Mouse (Mus musculus): ENCODE measurements at regions not wholly inside any gene's neighbourhood (a gene's known extent, or its start where the extent isn't known, plus 50 kb on each side); places are given as distances from the start of the nearest gene placed in this dataset.

- no peak for DNase-seq (ENCODE audit: low spot score)
These were observed 54.1 kb upstream of the Adamts2 start for GRCm38 (mm10) chr11:50547776-50548175.

GRCm38 (mm10) chr11:50546456-50547144 lies 55.3 kb upstream of the Adamts2 start:
- no peak for DNase-seq (ENCODE audit: low spot score)

GRCm38 (mm10) chr11:50545421-50545820 lies 56.5 kb upstream of the Adamts2 start:
- DNase-seq (ENCODE audit: low spot score), result no peak

- DNase-seq (ENCODE audit: low spot score), result peak; percentile 80
These were observed 61.7 kb upstream of the Adamts2 start for GRCm38 (mm10) chr11:50540136-50540535.

GRCm38 (mm10) chr11:50534266-50534665 lies 67.6 kb upstream of the Adamts2 start:
- no peak for DNase-seq (ENCODE audit: low spot score)

- DNase-seq (ENCODE audit: low spot score), result no peak
These were observed 74.0 kb upstream of the Adamts2 start for GRCm38 (mm10) chr11:50527923-50528322.

GRCm38 (mm10) chr11:50520162-50520561 lies 81.7 kb upstream of the Adamts2 start:
- no peak for DNase-seq (ENCODE audit: low spot score)

- DNase-seq (ENCODE audit: low spot score), result no peak
These were observed 77.0 kb upstream of the Rufy1 start for GRCm38 (mm10) chr11:50507882-50508281.

- DNase-seq (ENCODE audit: low spot score), result no peak
These were observed 76.5 kb upstream of the Rufy1 start for GRCm38 (mm10) chr11:50507498-50507824.

GRCm38 (mm10) chr11:50506820-50507497 lies 76.0 kb upstream of the Rufy1 start:
- no peak for DNase-seq (ENCODE audit: low spot score)

GRCm38 (mm10) chr11:50501352-50501751 lies 70.4 kb upstream of the Rufy1 start:
- DNase-seq (ENCODE audit: low spot score), result no peak

- no peak for DNase-seq (ENCODE audit: low spot score)
These were observed 62.2 kb upstream of the Rufy1 start for GRCm38 (mm10) chr11:50493123-50493476.

GRCm38 (mm10) chr11:50492399-50493122 lies 61.6 kb upstream of the Rufy1 start:
- DNase-seq (ENCODE audit: low spot score), result no peak

- DNase-seq (ENCODE audit: low spot score), result peak; percentile 70
These were observed 52.9 kb upstream of the Rufy1 start for GRCm38 (mm10) chr11:50483821-50484220.

GRCm38 (mm10) chr11:50483116-50483515 lies 52.2 kb upstream of the Rufy1 start:
- no peak for DNase-seq (ENCODE audit: low spot score)

GRCm38 (mm10) chr11:50482607-50483006 lies 51.7 kb upstream of the Rufy1 start:
- DNase-seq (ENCODE audit: low spot score), result no peak
